Mouse (Mus musculus) heart, postnatal 0 days (tissue): ENCODE data around the gene Tlcd2. TPM values are rescaled to one million over a fixed set of nuclear protein-coding genes. Genes with fewer than 3 reads are reported as not detected.

ENCODE experiments used
- ATAC-seq: fragments of 200-750 bp; cut with Nextera tagmentation; 2 replicates; pipeline ENCODE4 v1.8.0; 2017; ENCODE audit warnings: low read depth, moderate number of reproducible peaks, moderate library complexity; ENCODE audit not compliant: insufficient read depth
- DNase-seq: peaks from one replicate; pipeline ENCODE4 v3.0.0-alpha.2; 2016; ENCODE audit warnings: low spot score
- H3K27ac ChIP-seq: fragments of 300-500 bp; sonication (generic); 2 replicates; pipeline ENCODE4 v1.5.1; 2014; ENCODE audit warnings: low read depth, mild to moderate bottlenecking
- H3K27me3 ChIP-seq: fragments of 300-500 bp; sonication (generic); 2 replicates; pipeline ENCODE4 v1.6.1; 2014; ENCODE audit warnings: low read length, mixed read lengths; ENCODE audit not compliant: control insufficient read depth, insufficient read depth
- H3K36me3 ChIP-seq: fragments of 300-500 bp; sonication (generic); replicated peaks from 2 replicates; pipeline ENCODE4 v1.6.1; 2014; ENCODE audit warnings: low read length, mixed read lengths; ENCODE audit not compliant: control insufficient read depth, insufficient read depth
- H3K4me1 ChIP-seq: fragments of 300-500 bp; sonication (generic); 2 replicates; pipeline ENCODE4 v1.6.1; 2014; ENCODE audit warnings: antibody characterized with exemption; ENCODE audit not compliant: control insufficient read depth, insufficient read depth
- H3K4me2 ChIP-seq: fragments of 300-500 bp; sonication (generic); 2 replicates; pipeline ENCODE4 v1.6.1; 2014; ENCODE audit warnings: low read depth, mild to moderate bottlenecking, low read length, moderate library complexity
- H3K4me3 ChIP-seq: fragments of 300-500 bp; sonication (generic); 2 replicates; pipeline ENCODE4 v1.5.1; 2014; ENCODE audit warnings: low read depth, low read length
- H3K9ac ChIP-seq: fragments of 300-500 bp; sonication (generic); replicated peaks from 2 replicates; pipeline ENCODE4 v1.6.1; 2014; ENCODE audit warnings: low read depth, low read length, mixed read lengths
- H3K9me3 ChIP-seq: fragments of 300-500 bp; sonication (generic); replicated peaks from 2 replicates; pipeline ENCODE4 v1.6.1; 2016; ENCODE audit warnings: low read length; ENCODE audit not compliant: control insufficient read depth
- CTCF ChIP-seq: IDR thresholded peaks from 2 replicates; pipeline ENCODE4 v1.5.1; 2016; ENCODE audit warnings: antibody characterized with exemption, control low read depth, low read depth
- EP300 ChIP-seq: IDR thresholded peaks from 2 replicates; pipeline ENCODE4 v1.6.1; 2016; ENCODE audit warnings: antibody characterized with exemption, low read depth
- WGBS: fragments of 180-500 bp; shearing (Covaris S2); extraction: QIAGEN DNeasy Blood & Tissue Kit; methylation state at CpG from one replicate; pipeline ENCODE4 v1.1.7; 2014; 5-methylcytosine and 5-hydroxymethylcytosine counted together
- microRNA counts: library from miRNA; unstranded; fragments of <30 nt; microRNA quantifications from one replicate; lab custom pipeline; 2015
- microRNA-seq: library from miRNA; unstranded; fragments of <30 nt; microRNA quantifications from one replicate; pipeline ENCODE4, GENCODE M21; 2016
- polyA plus RNA-seq: library from polyadenylated mRNA; unstranded; fragments of >200 nt; fragmentation: Nextera tagmentation; extraction: Ambion mirVana; gene quantifications from 2 replicates; pipeline ENCODE4 v1.2.1, GENCODE M21; 2015
- total RNA-seq: library from RNA; depleted of rRNA; stranded (reverse); fragments of >200 nt; gene quantifications from 2 replicates; pipeline ENCODE4 v1.2.3, GENCODE M21; 2014; ENCODE audit warnings: low replicate concordance; rRNA removed

Tlcd2 gene
- total and polyA plus RNA-seq, 2 experiments from 2014 or later: 16.9 to 25.3 TPM

DNA sequence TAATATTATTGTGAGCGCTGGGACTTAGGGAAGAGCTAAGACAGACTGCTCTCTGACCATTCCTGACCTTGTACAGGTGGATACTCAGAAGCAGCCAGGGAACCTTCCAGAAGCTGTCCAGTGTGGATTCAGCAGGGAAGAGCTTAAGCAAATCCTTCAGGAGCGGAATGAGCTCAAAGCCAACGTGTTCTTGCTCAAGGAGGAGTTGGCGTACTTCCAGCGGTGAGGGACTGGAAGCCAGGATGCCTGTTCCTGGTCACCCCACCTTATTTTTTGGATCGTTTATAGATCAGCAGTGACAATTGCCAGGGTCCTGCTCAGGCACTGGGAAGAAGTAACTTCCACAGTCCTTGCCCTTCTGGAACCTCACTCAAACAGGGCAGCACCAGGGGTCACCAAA, 49.7 kb downstream of the Tlcd2 start:
- Histone ChIP-seq H3K9ac (no peak overlapping the region), H3K4me3 (peak overlapping the region; percentile 68), H3K36me3 (peaks cover 55% of the 10 kb centered on the region), H3K9me3 (no peaks in the 10 kb centered on the region), H3K27me3 (no peaks in the 10 kb centered on the region), H3K4me1 (peaks cover 12% of the 10 kb centered on the region; the same call in 1 of the 2 replicates), H3K4me2 (peak overlapping the region; percentile 94), H3K27ac (peak overlapping the region; percentile 61)
- TF ChIP-seq EP300: no peak
- DNase-seq: no peak
- WGBS: 64% methylated on average over 6 of the region's 6 CpGs
- no peak for ATAC-seq

- H3K27ac ChIP-seq: peak overlapping the region; percentile 50; the same call in 1 of the 2 replicates
- 73% methylated on average over 9 of the region's 9 CpGs for WGBS
Measured at GRCm38 (mm10) chr11:75512301-75513018, 50.9 kb downstream of the Tlcd2 start.

GRCm38 (mm10) chr11:75513336-75513735, 51.8 kb downstream of the Tlcd2 start, which contains the start of gene Scarf1:
Gene Scarf1 (plus strand): TSS chr11:75513540.
- ATAC-seq (no peak), DNase-seq (peak; percentile 41)
- no peaks in the 10 kb centered on the region for H3K9me3 ChIP-seq
- no peaks in the 10 kb centered on the region for H3K27me3 ChIP-seq
- peak within 1 kb of the TSS; percentile 42 for H3K4me3 ChIP-seq
- 56% methylated on average over 8 of the region's 8 CpGs for WGBS
- H3K4me1 ChIP-seq: peaks cover 12% of the 10 kb centered on the region; the same call in 1 of the 2 replicates
- peaks cover 52% of the 10 kb centered on the region for H3K36me3 ChIP-seq
- H3K27ac ChIP-seq: peak within 1 kb of the TSS; percentile 50
- H3K9ac ChIP-seq: peak within 1 kb of the TSS; percentile 47
- peak within 1 kb of the TSS; percentile 56 for H3K4me2 ChIP-seq
- TF ChIP-seq EP300 (no peak), CTCF (no peak)

More at GRCm38 (mm10) chr11:75512301-75513018, 50.9 kb downstream of the Tlcd2 start:
- no peak for TF ChIP-seq EP300
- no peak for TF ChIP-seq CTCF
- Histone ChIP-seq H3K4me1 (peaks cover 12% of the 10 kb centered on the region; the same call in 1 of the 2 replicates), H3K27me3 (no peaks in the 10 kb centered on the region), H3K36me3 (peaks cover 57% of the 10 kb centered on the region), H3K4me2 (no peak overlapping the region), H3K4me3 (no peak overlapping the region), H3K9ac (no peak overlapping the region), H3K9me3 (no peaks in the 10 kb centered on the region)
- no peak for DNase-seq
- ATAC-seq: no peak

- Histone ChIP-seq H3K36me3 (peaks cover 41% of the 10 kb centered on the region), H3K4me3 (no peak overlapping the region), H3K4me1 (peaks cover 6% of the 10 kb centered on the region; the same call in 1 of the 2 replicates), H3K27me3 (no peaks in the 10 kb centered on the region), H3K9me3 (no peaks in the 10 kb centered on the region), H3K9ac (no peak overlapping the region), H3K27ac (no peak overlapping the region), H3K4me2 (no peak overlapping the region)
- 90% methylated on average over 25 of the region's 25 CpGs for WGBS
- DNase-seq: no peak
- ATAC-seq: no peak
- TF ChIP-seq EP300 (no peak), CTCF (no peak)
Measured at GRCm38 (mm10) chr11:75515186-75515585, 53.7 kb downstream of the Tlcd2 start.

GRCm38 (mm10) chr11:75519834-75520633, 58.5 kb downstream of the Tlcd2 start:
- Histone ChIP-seq H3K9me3 (no peaks in the 10 kb centered on the region), H3K27me3 (no peaks in the 10 kb centered on the region), H3K4me2 (no peak overlapping the region), H3K36me3 (peaks cover 41% of the 10 kb centered on the region), H3K27ac (no peak overlapping the region), H3K9ac (no peak overlapping the region), H3K4me1 (no peaks in the 10 kb centered on the region), H3K4me3 (no peak overlapping the region)
- WGBS: 75% methylated on average over 15 of the region's 15 CpGs
- ATAC-seq: no peak
- no peak for DNase-seq
- no peak for TF ChIP-seq EP300
- TF ChIP-seq CTCF: no peak

MicroRNAs encoded within 50 kb of the gene (microRNA counts, 519-probe panel; counts per million panel counts)
- microRNA mmu-miR-22 (lab: Ali Mortazavi, UCI): 8,748 counts per million, percentile 95 among the panel's probes with 10 or more counts

Small RNAs within 50 kb of the gene (microRNA-seq; reads per million reads assigned to microRNA genes)
- gene Mir22: 29,849 reads per million, percentile 98 among the genes with 10 or more reads in this experiment

Other genes with a start within 250 kb of the Tlcd2 start
- 115 and 118 TPM in 2 replicates for gene Rpa1, start 113.4 kb upstream of the Tlcd2 start, total RNA-seq
- gene Rpa1, start 113.4 kb upstream of the Tlcd2 start, polyA plus RNA-seq: 62.9 and 66.9 TPM in 2 replicates
- gene Smyd4, start 113.3 kb upstream of the Tlcd2 start, total RNA-seq: 13.1 and 19.7 TPM in 2 replicates
- gene Smyd4, start 113.3 kb upstream of the Tlcd2 start, polyA plus RNA-seq: 13.2 and 14.8 TPM in 2 replicates
- gene Serpinf1, start 39.0 kb upstream of the Tlcd2 start, total RNA-seq: 27.3 and 112 TPM in 2 replicates
- gene Serpinf1, start 39.0 kb upstream of the Tlcd2 start, polyA plus RNA-seq: 20.4 and 24.4 TPM in 2 replicates
- 1.2 and 2.4 TPM in 2 replicates for gene Serpinf2, start 22.1 kb upstream of the Tlcd2 start, total RNA-seq
- gene Serpinf2, start 22.1 kb upstream of the Tlcd2 start, polyA plus RNA-seq: not detected in 2 replicates
- 11.8 and 12.0 TPM in 2 replicates for gene Wdr81, start 7.0 kb upstream of the Tlcd2 start, total RNA-seq
- gene Wdr81, start 7.0 kb upstream of the Tlcd2 start, polyA plus RNA-seq: 2.0 and 2.2 TPM in 2 replicates
- gene Prpf8, start 25.1 kb downstream of the Tlcd2 start, total RNA-seq: 73.8 and 79.8 TPM in 2 replicates
- 15.2 and 17.0 TPM in 2 replicates for gene Prpf8, start 25.1 kb downstream of the Tlcd2 start, polyA plus RNA-seq
- 41.5 and 50.8 TPM in 2 replicates for gene Rilp, start 48.4 kb downstream of the Tlcd2 start, total RNA-seq
- gene Rilp, start 48.4 kb downstream of the Tlcd2 start, polyA plus RNA-seq: 27.1 and 30.2 TPM in 2 replicates
- 20.2 and 21.6 TPM in 2 replicates for gene Scarf1, start 51.8 kb downstream of the Tlcd2 start, total RNA-seq
- 9.6 and 10.0 TPM in 2 replicates for gene Scarf1, start 51.8 kb downstream of the Tlcd2 start, polyA plus RNA-seq
- gene Slc43a2, start 70.0 kb downstream of the Tlcd2 start, total RNA-seq: 3.6 and 6.0 TPM in 2 replicates
- gene Slc43a2, start 70.0 kb downstream of the Tlcd2 start, polyA plus RNA-seq: 4.5 and 4.8 TPM in 2 replicates
- 58.4 and 59.6 TPM in 2 replicates for gene Pitpna, start 126.4 kb downstream of the Tlcd2 start, total RNA-seq
- 74.0 and 76.8 TPM in 2 replicates for gene Pitpna, start 126.4 kb downstream of the Tlcd2 start, polyA plus RNA-seq
- gene Inpp5k, start 169.3 kb downstream of the Tlcd2 start, total RNA-seq: 55.9 and 64.6 TPM in 2 replicates
- gene Inpp5k, start 169.3 kb downstream of the Tlcd2 start, polyA plus RNA-seq: 28.7 and 29.2 TPM in 2 replicates
- 127 and 143 TPM in 2 replicates for gene Myo1c, start 188.8 kb downstream of the Tlcd2 start, total RNA-seq
- gene Myo1c, start 188.8 kb downstream of the Tlcd2 start, polyA plus RNA-seq: 40.4 and 45.2 TPM in 2 replicates
- 57.0 and 74.0 TPM in 2 replicates for gene Crk, start 217.5 kb downstream of the Tlcd2 start, total RNA-seq
- 70.8 and 88.4 TPM in 2 replicates for gene Crk, start 217.5 kb downstream of the Tlcd2 start, polyA plus RNA-seq